Mouse (Mus musculus) stomach, embryonic 15.5 days (tissue): ENCODE results near the gene Gm4553. TPM values are rescaled to one million over a fixed set of nuclear protein-coding genes. Genes with fewer than 3 reads are reported as not detected.
"Not testable (repeated sequence)": the region's sequence is repeated elsewhere in the genome, so short reads cannot be mapped to it uniquely, and the experiment has no call there.

Source experiments
- ATAC-seq: fragments of 200-750 bp; cut with Nextera tagmentation; 2 replicates; pipeline ENCODE4 v1.8.0; 2017; ENCODE audit warnings: low read depth, moderate number of reproducible peaks, moderate TSS enrichment; ENCODE audit not compliant: insufficient read depth, low FRiP score
- H3K27ac ChIP-seq: fragments of 300-500 bp; sonication (generic); 2 replicates; pipeline ENCODE4 v1.5.1; 2015; ENCODE audit warnings: mild to moderate bottlenecking, inconsistent platforms
- H3K27me3 ChIP-seq: fragments of 300-500 bp; sonication (generic); replicated peaks from 2 replicates; pipeline ENCODE4 v1.6.1; 2015; ENCODE audit warnings: inconsistent platforms
- H3K36me3 ChIP-seq: fragments of 300-500 bp; sonication (generic); 2 replicates; pipeline ENCODE4 v1.6.1; 2015; ENCODE audit warnings: inconsistent platforms
- H3K4me1 ChIP-seq: fragments of 300-500 bp; sonication (generic); 2 replicates; pipeline ENCODE4 v1.6.1; 2015; ENCODE audit warnings: inconsistent platforms
- H3K4me2 ChIP-seq: fragments of 300-500 bp; sonication (generic); 2 replicates; pipeline ENCODE4 v1.6.1; 2015; ENCODE audit warnings: mild to moderate bottlenecking, inconsistent platforms
- H3K4me3 ChIP-seq: fragments of 300-500 bp; sonication (generic); replicated peaks from 2 replicates; pipeline ENCODE4 v1.5.1; 2015; ENCODE audit warnings: inconsistent platforms
- H3K9ac ChIP-seq: fragments of 300-500 bp; sonication (generic); 2 replicates; pipeline ENCODE4 v1.6.1; 2015; ENCODE audit warnings: inconsistent platforms
- H3K9me3 ChIP-seq: fragments of 300-500 bp; sonication (generic); 2 replicates; pipeline ENCODE4 v1.6.1; 2016; ENCODE audit warnings: inconsistent platforms
- WGBS: fragments of 180-500 bp; shearing (Covaris S2); methylation state at CpG from one replicate; pipeline ENCODE4 v1.1.7; 2015; 5-methylcytosine and 5-hydroxymethylcytosine counted together
- polyA plus RNA-seq: library from polyadenylated mRNA; unstranded; fragments of >200 nt; fragmentation: Nextera tagmentation; extraction: Ambion mirVana; gene quantifications from 2 replicates; pipeline ENCODE4 v1.2.1, GENCODE M21; 2015

Gene Gm4553
- polyA plus RNA-seq, 1 experiment from 2014 or later: not detected

GRCm38 (mm10) chr7:142128843-142129242 lies 36.7 kb downstream of the Gm4553 start:
- Histone ChIP-seq H3K4me3 (no peak overlapping the region), H3K9ac (no peak overlapping the region), H3K4me2 (no peak overlapping the region), H3K27ac (no peak overlapping the region), H3K27me3 (no peaks in the 10 kb centered on the region), H3K4me1 (no peaks in the 10 kb centered on the region), H3K36me3 (no peaks in the 10 kb centered on the region), H3K9me3 (no peaks in the 10 kb centered on the region)
- ATAC-seq: no peak
- 60% methylated on average over 4 of the region's 4 CpGs for WGBS

GRCm38 (mm10) chr7:142120629-142121028 lies 44.9 kb downstream of the Gm4553 start, which contains the start of gene Gm45618:
Gene Gm45618 (minus strand): TSS chr7:142120729.
- H3K36me3 ChIP-seq, H3K27ac ChIP-seq, H3K9ac ChIP-seq, H3K4me1 ChIP-seq, H3K9me3 ChIP-seq, H3K27me3 ChIP-seq, ATAC-seq, H3K4me3 ChIP-seq, H3K4me2 ChIP-seq: not testable (repeated sequence)
- 61% methylated on average over 1 of the region's 1 CpGs for WGBS

GRCm38 (mm10) chr7:142119632-142120031 lies 45.9 kb downstream of the Gm4553 start:
- Histone ChIP-seq H3K4me1 (no peaks in the 10 kb centered on the region), H3K27ac (no peak overlapping the region), H3K36me3 (no peaks in the 10 kb centered on the region), H3K27me3 (no peaks in the 10 kb centered on the region), H3K4me3 (no peak overlapping the region), H3K9ac (no peak overlapping the region), H3K4me2 (no peak overlapping the region), H3K9me3 (no peaks in the 10 kb centered on the region)
- WGBS: 22% methylated on average over 5 of the region's 5 CpGs
- no peak for ATAC-seq

Other genes with a start within 250 kb of the Gm4553 start
- 43.0 and 48.1 TPM in 2 replicates for gene Tollip, start 247.2 kb downstream of the Gm4553 start, polyA plus RNA-seq
- 1.6 and 2.0 TPM in 2 replicates for gene Brsk2, start 216.0 kb downstream of the Gm4553 start, polyA plus RNA-seq
- 65.2 and 67.8 TPM in 2 replicates for gene Mob2, start 104.7 kb downstream of the Gm4553 start, polyA plus RNA-seq
- gene Dusp8, start 69.9 kb downstream of the Gm4553 start, polyA plus RNA-seq: 5.9 and 7.4 TPM in 2 replicates
- not detected in 2 replicates for gene Gm45618, start 45.0 kb downstream of the Gm4553 start, polyA plus RNA-seq
- gene Gm39115, start 29.7 kb downstream of the Gm4553 start, polyA plus RNA-seq: not detected in 2 replicates
- gene Gm45337, start 21.1 kb downstream of the Gm4553 start, polyA plus RNA-seq: not detected in 2 replicates
- not detected in 2 replicates for gene Gm29735, start 8.6 kb downstream of the Gm4553 start, polyA plus RNA-seq
- gene Krtap5-2, start 10.3 kb upstream of the Gm4553 start, polyA plus RNA-seq: not detected in 2 replicates
- not detected in 2 replicates for gene Gm10153, start 24.6 kb upstream of the Gm4553 start, polyA plus RNA-seq
- not detected in 2 replicates for gene Krtap5-3, start 35.6 kb upstream of the Gm4553 start, polyA plus RNA-seq
- not detected in 2 replicates for gene Gm7579, start 46.1 kb upstream of the Gm4553 start, polyA plus RNA-seq
- gene Krtap5-5, start 64.2 kb upstream of the Gm4553 start, polyA plus RNA-seq: not detected in 2 replicates
- not detected in 2 replicates for gene Gm40460, start 75.3 kb upstream of the Gm4553 start, polyA plus RNA-seq
- gene Gm2431, start 92.6 kb upstream of the Gm4553 start, polyA plus RNA-seq: not detected in 2 replicates
- not detected in 2 replicates for gene Gm4559, start 108.6 kb upstream of the Gm4553 start, polyA plus RNA-seq
- not detected in 2 replicates for gene Krtap5-1, start 131.4 kb upstream of the Gm4553 start, polyA plus RNA-seq
- gene Krtap5-4, start 137.8 kb upstream of the Gm4553 start, polyA plus RNA-seq: not detected in 2 replicates
- 1.7 and 2.8 TPM in 2 replicates for gene Ifitm10, start 208.0 kb upstream of the Gm4553 start, polyA plus RNA-seq
- gene Gm49369, start 216.9 kb upstream of the Gm4553 start, polyA plus RNA-seq: 0.58 TPM in 1 of 2 replicates, not detected in the other
- gene Ctsd, start 222.3 kb upstream of the Gm4553 start, polyA plus RNA-seq: 308 and 323 TPM in 2 replicates